Comparison of ENCODE assay signal across 16 mouse cellular contexts in the genomic region with DNA sequence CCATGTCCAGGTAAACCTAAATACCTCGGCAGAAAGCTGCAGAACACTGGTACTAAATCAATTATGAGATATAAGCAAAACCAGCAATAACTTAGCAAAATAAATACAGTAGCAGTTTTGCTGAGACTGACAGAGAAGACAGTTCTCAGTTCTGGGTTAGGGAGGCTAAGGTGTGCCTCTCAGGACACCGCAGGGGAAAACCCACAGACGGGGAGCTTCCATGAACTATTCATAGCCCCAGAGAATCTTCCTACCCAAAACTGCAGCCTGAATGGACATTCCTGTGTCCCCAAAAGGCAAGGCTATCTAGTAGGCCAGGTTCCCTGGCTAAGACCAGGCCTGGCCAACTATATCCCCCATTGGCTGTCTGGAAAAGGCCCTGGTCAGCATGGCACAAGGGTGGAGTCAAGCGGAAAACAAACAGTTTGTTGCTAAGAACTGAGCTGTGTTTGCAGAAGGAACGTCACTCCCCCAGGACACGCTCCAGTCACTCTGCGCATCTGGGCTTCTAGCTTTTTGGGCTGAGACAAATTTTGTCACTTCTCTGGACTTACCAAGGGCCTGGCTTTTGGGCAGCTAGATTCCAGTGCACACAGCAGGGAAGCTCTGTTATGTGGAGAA. TPM values are rescaled to one million over a fixed set of nuclear protein-coding genes. Genes with fewer than 3 reads are reported as not detected.
A peak's percentile ranks its signal among the peaks of the same experiment; 100 is the strongest.
DNase-seq lines count a peak whose midpoint lies in the region; ATAC-seq and TF ChIP-seq lines count a peak whose summit lies in the region.
"Had no signal": no experiment of that assay in that cellular context is flagged by ENCODE, and none has a peak within 500 bp of the region (broad histone marks: within the 10 kb centered on the region; RNA-seq: fewer than 3 reads in every experiment).

No protein-coding gene starts in this region.

- H3K27ac ChIP-seq in hindbrain, embryonic 13.5 days: no peak overlapping the region
- no peak overlapping the region for H3K27ac ChIP-seq in hindbrain, embryonic 16.5 days (ENCODE audit: low read depth, low read length)
- H3K27ac ChIP-seq in stomach, postnatal 0 days (replicated peaks): 0 out of 2 replicates have a peak overlapping the region, but pooled peaks have one; percentile 35
- H3K27ac ChIP-seq: forebrain, embryonic 12.5 days; left cerebral cortex, adult 2 months; liver, embryonic 15.5 days had no signal

- peak; percentile 49 for DNase-seq in lung, postnatal 36 days
- no peak for DNase-seq in lung, postnatal 4 days
- peak; percentile 51 for DNase-seq in heart, adult 8-10 months (ENCODE audit: low spot score)
- DNase-seq in stomach, postnatal 0 days (ENCODE audit: low spot score): peak; percentile 31
- no peak for DNase-seq in cerebellum, adult 11-12 months
- no peak for DNase-seq in right cerebral cortex, postnatal 25 days
- DNase-seq: adrenal gland, adult 8-10 months; kidney, adult 18-20 months had no signal

- no peaks in the 10 kb centered on the region for H3K36me3 ChIP-seq in hindbrain, embryonic 13.5 days
- H3K36me3 ChIP-seq in hindbrain, embryonic 16.5 days (ENCODE audit: control insufficient read depth, insufficient read depth, low read length): no peaks in the 10 kb centered on the region
- H3K36me3 ChIP-seq in stomach, postnatal 0 days (ENCODE audit: control insufficient read depth, insufficient read depth, low read length): no peaks in the 10 kb centered on the region
- H3K36me3 ChIP-seq: forebrain, embryonic 12.5 days had no signal

- no peak overlapping the region for H3K4me3 ChIP-seq in hindbrain, embryonic 13.5 days
- H3K4me3 ChIP-seq in hindbrain, embryonic 16.5 days (ENCODE audit: low read length): no peak overlapping the region
- H3K4me3 ChIP-seq in stomach, postnatal 0 days (ENCODE audit: low read depth, low read length): no peak overlapping the region
- H3K4me3 ChIP-seq: forebrain, embryonic 12.5 days; left cerebral cortex, adult 2 months; liver, embryonic 15.5 days had no signal

- H3K27me3 ChIP-seq in hindbrain, embryonic 13.5 days: no peaks in the 10 kb centered on the region
- H3K27me3 ChIP-seq in hindbrain, embryonic 16.5 days (replicated peaks; ENCODE audit: control insufficient read depth, insufficient read depth, low read length): no peaks in the 10 kb centered on the region
- H3K27me3 ChIP-seq in stomach, postnatal 0 days (ENCODE audit: control insufficient read depth, insufficient read depth, low read length): no peaks in the 10 kb centered on the region
- H3K27me3 ChIP-seq: forebrain, embryonic 12.5 days; liver, embryonic 15.5 days had no signal

- ATAC-seq in hindbrain, embryonic 13.5 days (ENCODE audit: low FRiP score): no peak
- no peak for ATAC-seq in hindbrain, embryonic 16.5 days
- ATAC-seq in stomach, postnatal 0 days (ENCODE audit: low FRiP score, low TSS enrichment): peak; percentile 56

- no peak for TF ChIP-seq EP300 in stomach, postnatal 0 days (optimal IDR thresholded peaks at IDR 0.05)

- TF ChIP-seq CTCF in stomach, postnatal 0 days (IDR thresholded peaks at IDR 0.05; ENCODE audit: low read depth): no peak

- no peak overlapping the region for H3K4me2 ChIP-seq in hindbrain, embryonic 13.5 days
- H3K4me2 ChIP-seq in hindbrain, embryonic 16.5 days (ENCODE audit: low read length): no peak overlapping the region
- no peak overlapping the region for H3K4me2 ChIP-seq in stomach, postnatal 0 days (replicated peaks; ENCODE audit: low read depth)
- H3K4me2 ChIP-seq: forebrain, embryonic 12.5 days; liver, embryonic 15.5 days had no signal

- peaks cover 8% of the 10 kb centered on the region for H3K4me1 ChIP-seq in hindbrain, embryonic 13.5 days (replicated peaks)
- H3K4me1 ChIP-seq in hindbrain, embryonic 16.5 days (ENCODE audit: control insufficient read depth, insufficient read depth, low read depth, low read length): peaks cover 2% of the 10 kb centered on the region; the same call in 1 of the 2 replicates
- no peaks in the 10 kb centered on the region for H3K4me1 ChIP-seq in stomach, postnatal 0 days (replicated peaks; ENCODE audit: control insufficient read depth, insufficient read depth)

- 55% methylated on average over 7 of the region's 7 CpGs for WGBS in hindbrain, embryonic 13.5 days
- 55% methylated on average over 7 of the region's 7 CpGs for WGBS in hindbrain, embryonic 16.5 days
- WGBS in stomach, postnatal 0 days: 67% methylated on average over 7 of the region's 7 CpGs

- H3K9ac ChIP-seq in hindbrain, embryonic 13.5 days: peak overlapping the region; percentile 29; the same call in 1 of the 2 replicates
- H3K9ac ChIP-seq in hindbrain, embryonic 16.5 days (ENCODE audit: low read depth, low read length): no peak overlapping the region
- no peak overlapping the region for H3K9ac ChIP-seq in stomach, postnatal 0 days (ENCODE audit: low read length)
- H3K9ac ChIP-seq: forebrain, embryonic 12.5 days; liver, embryonic 15.5 days had no signal

- no peaks in the 10 kb centered on the region for H3K9me3 ChIP-seq in hindbrain, embryonic 13.5 days
- no peaks in the 10 kb centered on the region for H3K9me3 ChIP-seq in hindbrain, embryonic 16.5 days (ENCODE audit: control insufficient read depth, low read length)
- no peaks in the 10 kb centered on the region for H3K9me3 ChIP-seq in stomach, postnatal 0 days (ENCODE audit: control insufficient read depth, low read length)
- H3K9me3 ChIP-seq: forebrain, embryonic 12.5 days; liver, embryonic 15.5 days had no signal

RNA-seq across cellular contexts. Expression of gene Gm10972, which starts 29.5 kb away (rescaled TPM):
- not detected in 2 replicates for polyA plus RNA-seq in hindbrain, embryonic 13.5 days (2015; fragmentation: Nextera tagmentation; extraction: Ambion mirVana)
- polyA plus RNA-seq in hindbrain, embryonic 16.5 days (2015; fragmentation: Nextera tagmentation; extraction: Ambion mirVana): not detected in 2 replicates
- total RNA-seq in heart, adult 8-10 months (2022): not detected
- not detected in 2 replicates for polyA plus RNA-seq in stomach, postnatal 0 days (2015; fragmentation: Nextera tagmentation; extraction: Ambion mirVana)
- total RNA-seq: adrenal gland, adult 8-10 months; left cerebral cortex, adult 2 months had no signal
- polyA plus RNA-seq: embryonic facial prominence, embryonic 11.5 days; forebrain, embryonic 12.5 days; heart, embryonic 14.5 days; liver, embryonic 15.5 days; small intestine, adult 2 months had no signal

RNA-seq across cellular contexts. Expression of gene Snx27, which starts 30.9 kb away (rescaled TPM):
- 73.6 and 74.7 TPM in 2 replicates for polyA plus RNA-seq in hindbrain, embryonic 13.5 days (2015; fragmentation: Nextera tagmentation; extraction: Ambion mirVana)
- 94.7 and 95.0 TPM in 2 replicates for polyA plus RNA-seq in hindbrain, embryonic 16.5 days (2015; fragmentation: Nextera tagmentation; extraction: Ambion mirVana)
- 10 to 100 TPM; 24.8 to 29.0 (median 27.0) TPM for total RNA-seq in heart, adult 8-10 months (2022)
- 17.6 and 20.3 TPM in 2 replicates for polyA plus RNA-seq in stomach, postnatal 0 days (2015; fragmentation: Nextera tagmentation; extraction: Ambion mirVana)

RNA-seq across cellular contexts. Expression of gene Tuft1, which starts 45.3 kb away (rescaled TPM):
- polyA plus RNA-seq in hindbrain, embryonic 13.5 days (2015; fragmentation: Nextera tagmentation; extraction: Ambion mirVana): 4.2 and 4.5 TPM in 2 replicates
- polyA plus RNA-seq in hindbrain, embryonic 16.5 days (2015; fragmentation: Nextera tagmentation; extraction: Ambion mirVana): 9.0 TPM in 2 replicates
- total RNA-seq in heart, adult 8-10 months (2022): 1 to 10 TPM; 2.1 to 3.5 (median 2.4) TPM
- 39.7 and 43.4 TPM in 2 replicates for polyA plus RNA-seq in stomach, postnatal 0 days (2015; fragmentation: Nextera tagmentation; extraction: Ambion mirVana)

Comparison
In these comparisons a context has a peak if more than half of its experiments do, and no peak if none do; other contexts are left out.
1. DNase-seq: peak in lung, postnatal 36 days (single experiment), heart, adult 8-10 months (single experiment) and stomach, postnatal 0 days (single experiment); none in lung, postnatal 4 days (0 of 2), cerebellum, adult 11-12 months (single experiment) and right cerebral cortex, postnatal 25 days (single experiment).